Mouse (Mus musculus): ENCODE measurements around the gene Gm12216.
"Not testable (repeated sequence)": the region's sequence is repeated elsewhere in the genome, so short reads cannot be mapped to it uniquely, and the experiment has no call there.

Gm12216 gene

GRCm38 (mm10) chr11:53873909-53874704, 15.1 kb upstream of the Gm12216 start:
- in situ Hi-C loops (cut with MboI, MseI) = not testable (repeated sequence)

GRCm38 (mm10) chr11:53871786-53872507, 12.9 kb upstream of the Gm12216 start:
- in situ Hi-C loops (cut with MboI, MseI) = no loop called here

- in situ Hi-C loops (cut with MboI, MseI) = no loop called here
Measured at GRCm38 (mm10) chr11:53869172-53869571, 10.1 kb upstream of the Gm12216 start.

GRCm38 (mm10) chr11:53868323-53868722, 9.3 kb upstream of the Gm12216 start:
- in situ Hi-C loops (cut with MboI, MseI) = not testable (repeated sequence)

- in situ Hi-C loops (cut with MboI, MseI) = loop anchor here (5.0 kb wide), 1 partner anchor 82 kb away; no protein-coding TSS in a partner anchor
Measured at GRCm38 (mm10) chr11:53864724-53865310, 5.8 kb upstream of the Gm12216 start.

GRCm38 (mm10) chr11:53860944-53861343, 1.9 kb upstream of the Gm12216 start:
- in situ Hi-C loops (cut with MboI, MseI) = loop anchor here (5.0 kb wide), 1 partner anchor 86 kb away; no protein-coding TSS in a partner anchor

- in situ Hi-C loops (cut with MboI, MseI) = no loop called here
Measured at GRCm38 (mm10) chr11:53858058-53858760, 847 bp downstream of the Gm12216 start.

- in situ Hi-C loops (cut with MboI, MseI) = loop anchor here (5.0 kb wide), 1 partner anchor 91 kb away; no protein-coding TSS in a partner anchor
Measured at GRCm38 (mm10) chr11:53853665-53854064, 5.4 kb downstream of the Gm12216 start.

GRCm38 (mm10) chr11:53851795-53852194, 7.3 kb downstream of the Gm12216 start:
- in situ Hi-C loops (cut with MboI, MseI) = loop anchor here (5.0 kb wide), 1 partner anchor 89 kb away; no protein-coding TSS in a partner anchor

- in situ Hi-C loops (cut with MboI, MseI) = loop anchor here (5.0 kb wide), 1 partner anchor 87 kb away; no protein-coding TSS in a partner anchor
Measured at GRCm38 (mm10) chr11:53849588-53850320, 9.3 kb downstream of the Gm12216 start.

GRCm38 (mm10) chr11:53845680-53846079, 13.4 kb downstream of the Gm12216 start:
- in situ Hi-C loops (cut with MboI, MseI) = no loop called here

- in situ Hi-C loops (cut with MboI, MseI) = no loop called here
Measured at GRCm38 (mm10) chr11:53843106-53843505, 15.9 kb downstream of the Gm12216 start.

- in situ Hi-C loops (cut with MboI, MseI) = no loop called here
Measured at GRCm38 (mm10) chr11:53842161-53842581, 16.9 kb downstream of the Gm12216 start.

GRCm38 (mm10) chr11:53841514-53841913, 17.5 kb downstream of the Gm12216 start:
- in situ Hi-C loops (cut with MboI, MseI) = no loop called here

- in situ Hi-C loops (cut with MboI, MseI) = no loop called here
Measured at GRCm38 (mm10) chr11:53839663-53840642, 19.1 kb downstream of the Gm12216 start.

- in situ Hi-C loops (cut with MboI, MseI) = no loop called here
Measured at GRCm38 (mm10) chr11:53839147-53839546, 19.9 kb downstream of the Gm12216 start.

GRCm38 (mm10) chr11:53837731-53838130, 21.3 kb downstream of the Gm12216 start:
- in situ Hi-C loops (cut with MboI, MseI) = no loop called here

- in situ Hi-C loops (cut with MboI, MseI) = no loop called here
Measured at GRCm38 (mm10) chr11:53835379-53836010, 23.6 kb downstream of the Gm12216 start.

- in situ Hi-C loops (cut with MboI, MseI) = no loop called here
Measured at GRCm38 (mm10) chr11:53825409-53825808, 33.6 kb downstream of the Gm12216 start.

Data from T-helper 2 cell (primary cell).